Mouse (Mus musculus) embryonic fibroblast, embryonic 13.5 days (primary cell): ENCODE measurements at regions not wholly inside any gene's neighbourhood (a gene's known extent, or its start where the extent isn't known, plus 50 kb on each side); places are given as distances from the start of the nearest gene placed in this dataset.

Experiments used
- CTCF ChIP-seq: IDR thresholded peaks from 2 replicates; pipeline ENCODE4 v1.5.1; 2011; ENCODE audit warnings: mild to moderate bottlenecking, control low read depth, low read length, moderate library complexity, borderline replicate concordance; ENCODE audit not compliant: insufficient read depth
- POLR2A ChIP-seq: IDR thresholded peaks from 2 replicates; pipeline ENCODE4 v1.6.1; 2011; ENCODE audit warnings: low read depth, mild to moderate bottlenecking, control low read depth, low read length, moderate library complexity

GRCm38 (mm10) chr6:84313797-84314196, 279.9 kb downstream of the Cyp26b1 start:
- TF ChIP-seq CTCF (no peak), POLR2A (no peak)
